Mouse (Mus musculus) ES-Bruce4 (cell line): ENCODE measurements around the gene Mdh2.

Experiments used
- CTCF ChIP-seq: IDR thresholded peaks from one replicate; pipeline ENCODE4 v1.8.1; 2011; ENCODE audit warnings: low read depth, low read length
- EP300 ChIP-seq: IDR thresholded peaks from 2 replicates; pipeline ENCODE4 v1.6.1; 2011; ENCODE audit warnings: low read depth, low read length; ENCODE audit not compliant: insufficient read depth
- POLR2A ChIP-seq: IDR thresholded peaks from one replicate; pipeline ENCODE4 v1.8.1; 2011; ENCODE audit warnings: low read length; ENCODE audit not compliant: insufficient read depth

- TF ChIP-seq CTCF (no peak), EP300 (no peak), POLR2A (no peak)
Measured at GRCm38 (mm10) chr5:135742941-135743740, 35.1 kb upstream of the Mdh2 start.
